Mouse (Mus musculus) adrenal gland, postnatal 36 days (tissue): ENCODE measurements around the gene Notum. TPM values are rescaled to one million over a fixed set of nuclear protein-coding genes. Genes with fewer than 3 reads are reported as not detected.

ENCODE experiments used
- DNase-seq, 2 experiments: peaks; one replicate each; pipeline ENCODE4 v3.0.0; 2021; ENCODE audit warnings: mixed read lengths in 1 of 2
- long read RNA-seq, 2 experiments: library from polyadenylated mRNA; stranded (forward); transcript quantifications; one replicate each; pipeline ENCODE4 v2.0.0; 2021; ENCODE audit warnings: borderline sequencing depth in 2 of 2
- total RNA-seq, 2 experiments: library from RNA; stranded (reverse); gene quantifications; 2 replicates each; pipeline ENCODE4 v1.2.3; 2021

The Notum gene
- total RNA-seq, result 1 to 10 TPM; 8.5 to 9.8 TPM
- long read RNA-seq, experiment 1, transcript Notum-202 (11 exons, 2,212 nt), result major isoform, 5 of 14 reads
- long read RNA-seq, experiment 1, partial matches to known transcripts, result 1 of 14 reads
- long read RNA-seq, experiment 1, other reads (novel, unspliced or antisense), result 5 of 14 reads
- long read RNA-seq, experiment 2, partial matches to known transcripts, result 0 of 7 reads
- long read RNA-seq, experiment 2, other reads (novel, unspliced or antisense), result 3 of 7 reads

DNA sequence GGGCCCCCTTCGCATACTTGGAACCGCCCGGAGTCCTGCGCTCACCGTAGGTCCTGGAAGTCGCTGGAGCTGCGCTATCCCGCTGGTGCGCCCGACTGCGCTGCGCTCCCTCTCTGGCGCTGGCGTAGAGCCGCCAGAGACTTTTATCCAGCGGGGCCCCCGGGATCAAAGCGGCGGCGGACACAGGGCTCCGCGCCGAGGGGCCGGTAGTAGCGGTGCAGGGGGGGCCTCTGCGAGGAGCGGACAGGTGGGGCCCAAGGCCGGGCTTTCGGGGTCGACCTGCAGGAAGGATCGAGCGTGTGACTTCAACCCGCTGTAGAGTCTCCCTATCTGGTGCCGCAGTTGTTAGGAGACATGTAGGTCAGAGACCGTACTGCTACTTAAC, at the start of gene Notum:
TSS of gene Notum (minus strand) at position 100 of the 385 bp plus-strand sequence.
- DNase-seq, result peak in 1 of 2 experiments; percentile 31

DNA sequence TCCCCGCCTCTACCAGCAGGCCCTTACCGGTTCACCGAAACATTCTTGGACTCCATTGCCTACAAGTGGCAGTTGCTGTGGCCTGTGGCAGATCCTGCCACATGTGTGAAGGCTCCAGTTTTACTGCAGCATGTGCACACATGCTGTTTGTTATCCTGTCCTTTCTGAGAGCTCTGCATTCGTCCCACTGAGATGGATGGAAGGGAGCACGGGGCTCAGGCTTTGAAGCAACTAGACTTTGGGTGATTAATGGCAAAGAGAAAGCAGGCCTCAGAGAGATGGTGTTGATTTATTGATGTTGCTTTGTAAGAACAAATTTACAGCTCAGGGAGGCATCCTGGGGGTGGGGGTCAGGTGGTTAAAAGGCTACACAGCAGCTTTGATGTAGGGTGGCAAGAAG, 49.7 kb upstream of the Notum start:
- DNase-seq, result no peak

DNA sequence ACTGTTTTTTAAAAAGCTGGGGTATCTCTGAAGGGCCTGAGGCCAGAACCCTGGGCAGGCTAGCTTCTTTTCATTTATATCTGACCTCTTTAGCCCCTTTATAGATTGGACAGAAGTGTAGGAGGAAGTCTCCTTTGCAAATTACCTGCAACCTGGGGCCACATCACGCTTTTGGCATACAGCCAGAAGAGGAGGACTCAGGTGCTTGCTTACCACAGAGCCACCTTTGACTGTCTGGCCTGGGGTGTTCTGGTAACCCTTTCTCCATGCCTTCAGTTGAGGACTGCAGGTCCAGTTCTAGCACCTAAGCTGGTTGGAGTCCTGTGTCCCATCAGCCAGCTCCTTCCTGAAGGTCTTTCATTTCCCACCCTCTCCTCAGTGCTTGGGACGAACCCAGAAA, 48.6 kb upstream of the Notum start:
- DNase-seq, result no peak

DNA sequence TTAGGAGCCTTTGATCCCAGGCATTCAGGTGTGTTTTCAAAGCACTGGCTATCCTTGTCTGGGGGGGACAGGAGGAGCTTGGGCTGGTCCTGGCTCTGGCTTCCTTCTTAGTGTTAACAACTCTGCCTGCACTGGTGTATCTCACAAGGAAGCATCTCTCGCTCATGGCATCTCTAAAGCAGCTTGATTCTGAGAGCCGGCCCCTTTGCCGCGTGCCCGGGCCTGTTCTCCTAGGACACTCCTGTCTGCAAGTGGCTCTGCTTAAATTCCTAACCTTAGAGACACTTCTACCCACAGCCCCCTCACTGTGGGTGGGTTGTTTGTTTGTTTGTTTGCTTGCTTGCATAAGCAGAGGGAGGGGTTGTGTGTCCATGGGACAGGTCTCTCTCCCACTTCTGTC, 47.0 kb upstream of the Notum start:
- DNase-seq, result no peak

DNA sequence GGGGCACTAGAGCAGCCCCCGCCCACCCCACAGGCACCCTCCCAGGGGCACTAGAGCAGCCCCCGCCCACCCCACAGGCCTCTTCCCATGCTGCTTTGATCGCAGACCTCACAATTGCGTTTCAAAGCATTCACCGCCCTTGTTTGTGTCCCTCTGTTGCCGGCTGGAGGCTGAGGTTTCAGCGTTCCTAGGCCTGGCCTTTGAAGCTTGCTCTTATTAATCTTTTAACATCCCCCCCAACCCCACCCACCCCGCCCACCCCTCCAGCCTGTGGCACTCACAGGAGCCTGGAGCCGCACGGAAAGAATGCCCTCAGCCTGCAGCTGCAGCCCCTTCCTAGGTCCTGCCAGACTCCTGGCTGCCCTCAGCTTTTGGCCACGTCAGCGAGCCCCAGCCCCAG, 46.2 kb upstream of the Notum start:
- no peak for DNase-seq

DNA sequence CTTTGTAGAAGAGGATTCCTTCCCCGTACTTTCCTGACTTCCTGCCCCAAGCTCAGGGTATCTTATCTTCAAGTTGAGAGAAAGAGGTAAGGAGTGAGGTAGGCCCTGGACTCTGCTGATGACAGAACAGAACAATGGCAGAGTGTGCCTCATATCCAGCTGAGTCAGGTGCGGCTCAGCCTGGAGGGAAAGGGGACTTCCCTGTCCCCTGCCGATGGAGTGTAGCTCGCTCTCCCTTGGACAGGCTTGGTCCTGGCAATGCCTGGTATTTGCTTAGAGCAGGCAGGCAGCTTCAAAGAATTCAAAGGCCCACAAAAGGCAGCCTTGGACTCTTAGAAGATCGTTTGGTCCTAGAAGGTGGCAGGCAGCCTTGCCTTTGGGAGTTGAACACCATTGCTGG, 45.1 kb upstream of the Notum start:
- DNase-seq, result no peak

DNA sequence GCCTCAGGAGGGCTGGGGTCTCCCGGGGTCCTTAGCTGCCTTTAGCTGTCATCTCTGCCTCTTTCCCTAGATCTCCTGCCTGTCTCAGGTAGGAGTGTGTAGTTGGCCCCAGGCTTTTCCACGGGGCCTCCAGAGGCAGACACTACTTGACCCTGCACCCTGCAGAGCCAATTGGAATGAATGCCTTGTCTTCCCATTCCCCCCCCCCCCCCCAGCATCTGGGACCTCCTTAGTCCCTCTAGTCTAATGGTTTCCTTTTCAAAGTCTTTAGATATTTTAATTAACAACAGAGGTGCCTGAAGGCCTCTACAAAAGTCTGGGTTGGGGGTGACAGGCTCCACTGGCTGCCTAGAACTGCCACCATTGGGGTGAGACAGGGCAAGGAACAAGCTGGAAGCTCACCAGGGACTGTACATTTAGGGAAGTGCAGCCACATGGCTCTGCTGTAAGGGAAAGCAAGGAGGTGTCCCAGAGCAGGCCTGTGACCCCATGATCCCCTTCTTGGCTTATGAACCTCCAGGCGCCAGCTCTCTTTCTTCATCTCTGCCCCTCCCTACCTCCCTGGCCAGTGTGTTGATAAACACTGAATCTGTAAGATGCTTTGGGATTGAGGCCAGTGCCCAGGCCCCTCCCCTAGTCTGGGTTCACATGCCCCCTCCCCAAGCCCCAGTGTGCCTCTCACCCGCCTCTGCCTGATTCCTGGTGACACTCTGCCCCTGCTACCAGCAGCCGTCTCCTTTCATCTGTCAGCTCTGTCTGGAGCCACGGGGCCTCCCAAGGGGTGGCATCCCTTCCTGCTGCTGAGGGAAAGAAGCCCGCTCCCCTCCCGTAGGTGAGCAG, 43.7 kb upstream of the Notum start:
- no peak for DNase-seq

DNA sequence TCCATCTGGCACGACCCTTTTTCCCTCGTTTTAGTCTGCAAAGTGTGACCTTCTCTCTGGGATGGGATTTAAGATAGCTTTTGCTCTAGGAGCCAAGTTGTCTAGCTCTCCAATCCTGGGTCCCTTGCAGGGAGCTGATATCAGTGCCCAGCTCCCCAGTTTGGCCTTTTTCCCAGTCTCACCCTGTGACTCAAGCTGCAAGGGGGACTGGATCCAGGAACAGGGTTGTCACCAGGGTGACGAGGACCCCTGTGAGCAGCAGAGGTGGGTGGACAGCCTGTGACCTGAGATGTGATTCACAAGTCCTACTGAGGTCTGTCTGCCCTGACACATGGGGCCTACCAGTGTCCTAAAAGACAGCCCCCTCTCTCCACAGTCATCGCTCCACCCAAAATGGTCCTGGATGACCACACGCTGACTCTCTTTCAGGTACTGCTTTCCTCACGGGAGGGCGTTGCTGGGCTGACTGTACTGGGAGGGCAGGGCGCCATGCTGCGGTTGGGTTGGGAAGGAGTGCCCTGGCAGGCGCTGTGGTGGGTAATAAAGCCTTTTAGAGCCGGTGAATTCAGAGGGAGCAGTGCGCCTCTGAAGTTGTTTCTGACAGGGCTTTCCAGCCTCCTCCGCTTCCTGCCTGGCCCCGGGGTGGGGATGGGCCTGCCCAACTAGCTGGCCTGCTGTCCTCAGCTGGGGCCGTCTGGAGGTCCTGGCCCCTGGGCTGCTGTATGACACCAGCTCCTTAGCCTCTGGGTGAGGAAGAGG, 42.9 kb upstream of the Notum start:
- peak; percentile 72 to 77 for DNase-seq

DNA sequence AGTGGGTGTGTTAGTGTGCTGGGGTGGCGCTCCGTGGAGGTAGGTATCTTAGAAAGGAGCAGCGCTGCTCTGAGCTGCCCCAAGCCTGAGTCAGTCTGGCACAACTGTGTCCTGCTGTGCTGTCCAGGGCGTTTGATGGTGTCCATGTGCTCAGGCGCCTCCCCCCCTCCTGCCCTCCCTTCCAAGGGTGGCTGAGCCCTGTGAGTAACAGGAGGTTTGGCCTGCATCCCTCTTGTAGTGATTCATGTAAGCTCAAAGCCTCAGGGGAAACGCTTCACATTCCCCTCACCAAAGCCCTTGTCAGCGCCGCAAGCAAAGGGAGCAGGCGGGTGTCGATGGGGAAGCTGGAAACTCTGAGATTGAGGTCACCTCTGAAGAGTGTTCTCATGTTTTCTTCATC, 36.8 kb upstream of the Notum start:
- peak; percentile 87 to 88 for DNase-seq

DNA sequence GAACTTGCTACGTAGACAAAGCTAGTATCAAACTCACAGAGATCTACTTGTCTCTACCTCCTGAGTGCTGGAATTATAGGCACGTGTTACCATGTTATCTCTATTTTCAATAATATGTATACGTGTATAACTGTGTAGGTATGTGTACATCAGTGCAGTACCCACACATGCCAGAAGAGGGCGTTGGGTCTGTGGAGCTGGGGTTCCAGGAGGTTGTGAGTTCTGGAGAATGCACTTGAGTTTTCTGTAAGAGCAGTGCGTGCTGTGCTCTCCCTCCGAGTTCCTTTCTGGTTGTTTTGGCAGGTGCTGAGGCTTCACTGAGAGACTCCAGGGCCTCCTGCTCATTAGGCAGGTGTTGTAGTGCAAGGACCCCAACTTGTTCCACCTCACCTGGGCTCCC, 35.6 kb upstream of the Notum start:
- DNase-seq, result no peak

DNA sequence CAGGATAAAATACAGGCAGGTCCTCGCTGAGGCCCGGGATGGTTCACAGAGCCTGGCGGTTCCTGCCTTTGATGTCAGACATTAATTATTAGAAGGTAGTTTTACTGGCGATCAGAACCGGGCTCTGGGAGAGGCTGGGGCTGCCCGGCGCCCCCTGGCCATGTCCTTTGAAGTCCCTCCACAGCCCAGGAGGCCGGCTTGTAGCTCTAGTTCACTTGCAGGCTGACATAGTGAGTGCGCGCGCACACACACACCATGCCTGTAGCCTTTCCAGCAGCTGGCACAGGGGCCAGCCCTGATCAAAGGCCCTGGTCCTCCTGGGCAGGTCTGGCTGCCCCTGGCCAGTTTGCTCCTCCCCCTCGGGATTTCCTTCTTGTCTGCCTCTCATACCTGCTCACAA, 34.7 kb upstream of the Notum start:
- DNase-seq, result peak; percentile 52 to 63

DNA sequence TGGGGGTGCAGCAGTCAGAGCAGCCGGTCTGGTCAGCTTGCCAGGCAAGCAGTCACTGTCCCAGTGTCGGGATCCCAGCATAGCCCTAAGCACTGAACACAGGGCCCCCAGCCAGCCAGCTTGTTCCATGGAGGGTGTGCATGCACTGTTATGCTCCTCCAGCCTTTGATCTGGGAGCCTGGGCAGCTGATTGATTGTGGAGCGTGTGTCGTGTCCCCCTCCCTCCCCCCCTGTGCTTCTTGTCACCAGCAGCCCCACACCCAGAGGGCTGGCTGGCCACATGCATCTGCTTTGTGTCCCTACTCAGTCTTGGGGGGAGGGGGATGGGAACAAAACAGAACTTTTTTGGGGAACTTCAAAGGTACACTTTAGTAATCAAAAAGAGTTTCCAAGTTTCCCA, 34.2 kb upstream of the Notum start:
- peak; percentile 49 to 65 for DNase-seq

DNA sequence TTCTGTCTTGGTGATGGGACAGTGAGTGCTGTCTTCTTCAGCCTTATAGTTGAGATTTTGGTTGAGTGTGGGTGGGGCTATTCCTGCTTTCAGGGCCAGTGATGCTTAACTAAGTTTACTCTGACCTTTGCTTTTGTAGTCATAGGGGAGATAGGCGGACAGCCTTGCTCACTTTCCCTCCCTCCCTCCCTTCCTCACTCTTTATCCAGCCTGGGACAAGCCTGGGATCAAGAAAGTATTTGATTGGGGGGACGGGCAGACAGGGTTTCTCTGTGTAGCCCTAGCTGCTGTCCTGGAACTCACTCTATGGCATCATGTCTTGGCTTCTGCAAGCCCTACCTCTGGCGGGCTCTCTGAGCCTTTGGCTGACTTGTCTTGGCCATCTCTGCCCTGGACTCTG, 32.5 kb upstream of the Notum start:
- DNase-seq, result peak in 1 of 2 experiments; percentile 9

DNA sequence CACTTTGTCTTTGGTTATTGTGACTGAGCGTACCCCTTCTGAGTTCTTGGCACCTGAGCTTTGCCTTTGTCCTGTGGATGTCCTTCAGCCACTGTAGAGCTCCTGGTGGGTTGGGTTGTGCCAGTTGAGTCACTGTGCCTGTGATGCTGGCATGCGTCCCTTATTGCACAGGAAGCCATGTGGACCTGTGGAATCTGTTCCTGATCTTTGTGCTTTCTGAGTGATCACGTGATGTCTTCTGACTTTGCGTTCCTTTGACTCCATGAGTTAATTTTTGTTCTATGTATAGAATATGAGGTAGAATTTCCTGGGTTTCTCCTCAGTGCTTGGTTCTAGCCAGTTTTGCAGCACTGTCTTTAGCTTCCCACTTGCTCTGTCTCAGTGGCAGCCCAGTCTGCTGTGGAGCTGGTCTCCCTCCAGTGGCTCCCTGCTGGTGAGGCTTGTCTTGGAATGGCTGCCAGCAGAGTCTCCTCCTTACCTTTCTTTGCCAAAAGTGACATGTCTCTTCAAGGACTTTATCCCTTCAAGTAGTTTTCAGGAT, 31.6 kb upstream of the Notum start:
- peak; percentile 62 to 75 for DNase-seq

DNA sequence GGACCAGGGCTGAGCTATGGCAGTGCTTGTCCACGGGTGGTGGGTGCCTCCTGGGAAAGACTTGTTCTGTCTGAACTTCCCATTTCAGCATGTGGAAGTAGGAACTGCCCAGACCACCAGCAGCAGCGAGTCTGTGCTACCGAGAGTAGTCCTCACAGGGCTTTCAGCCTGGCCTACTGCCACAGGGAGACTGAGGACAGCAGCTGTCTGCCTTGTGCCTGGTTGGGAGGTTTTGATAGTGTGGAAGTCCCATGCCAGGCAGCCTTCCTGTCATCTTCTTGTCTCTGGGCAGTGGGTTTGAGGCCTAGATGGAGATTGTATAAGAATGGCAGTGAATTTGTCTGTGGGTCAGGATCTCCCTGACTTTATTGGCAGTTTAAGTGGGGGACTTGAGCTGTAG, 28.4 kb upstream of the Notum start:
- peak in 1 of 2 experiments; percentile 0 for DNase-seq

DNA sequence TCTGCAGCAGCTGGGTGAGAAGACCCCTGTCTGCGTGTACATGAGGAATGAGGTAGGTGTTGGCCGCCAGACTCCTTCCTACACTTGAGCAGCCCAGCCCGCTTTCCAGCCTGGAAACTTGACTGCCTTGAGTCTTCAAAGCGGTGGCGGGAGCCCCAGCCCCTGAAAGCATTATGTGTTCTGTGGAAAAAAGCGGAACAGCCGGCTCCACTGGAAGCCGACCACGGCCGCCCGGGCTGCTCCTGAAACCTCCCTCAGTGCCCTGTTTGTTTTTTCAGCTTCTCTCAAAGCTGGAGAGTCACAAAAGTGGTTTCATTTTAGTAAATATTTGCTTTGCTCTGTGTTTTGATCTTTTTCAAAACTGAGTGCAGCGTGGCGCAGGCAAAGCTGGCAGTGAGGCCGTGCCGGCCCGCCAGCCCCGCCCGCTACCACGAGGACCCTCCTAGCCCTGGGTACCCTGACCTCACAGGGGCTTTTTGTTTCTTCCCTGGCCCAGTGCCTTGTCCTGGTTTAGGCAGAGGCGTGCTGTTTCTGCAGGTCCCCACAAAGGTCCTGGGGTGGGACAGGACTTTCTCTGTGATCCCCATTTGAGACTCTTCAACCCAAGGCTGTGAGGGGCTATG, 25.8 kb upstream of the Notum start:
- DNase-seq, result no peak

DNA sequence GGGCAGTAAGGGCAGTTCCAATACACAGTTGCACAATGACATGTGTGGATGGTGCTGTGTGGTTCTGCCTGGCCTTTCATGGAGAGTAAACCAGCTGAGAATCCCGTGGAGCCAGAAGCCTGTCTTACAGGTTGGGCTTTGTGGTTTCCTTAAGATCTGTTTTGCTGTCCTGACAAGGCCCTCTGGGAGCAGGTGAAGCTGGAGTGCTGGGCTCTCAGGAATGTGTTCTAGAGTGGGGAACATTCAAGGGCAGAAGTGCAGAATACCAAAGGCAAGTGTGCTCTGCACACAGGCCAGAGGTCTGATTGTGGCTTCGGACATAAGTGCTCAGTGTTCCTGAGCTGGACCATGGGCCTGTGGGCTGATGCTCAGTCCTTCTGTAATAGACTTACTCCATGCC, 23.7 kb upstream of the Notum start:
- no peak for DNase-seq

DNA sequence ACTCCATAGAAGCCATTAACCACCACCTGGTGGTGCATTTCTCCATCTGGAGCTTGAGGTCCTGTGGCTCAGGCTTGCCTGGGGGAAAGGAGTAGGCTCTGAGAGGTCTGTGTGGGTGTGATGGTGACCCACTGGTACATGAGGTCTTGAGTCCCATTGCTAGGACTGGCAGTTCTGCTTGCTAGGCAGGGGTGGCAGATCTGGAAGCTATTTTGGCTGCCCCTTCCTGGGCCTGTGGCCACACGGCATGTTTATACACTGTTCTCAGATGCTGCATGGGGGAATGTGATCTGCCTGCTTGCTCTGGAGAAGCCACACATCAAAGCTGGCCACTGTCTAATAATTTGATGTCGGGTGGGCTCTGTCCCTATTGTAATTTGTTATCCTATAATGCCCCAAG, 23.1 kb upstream of the Notum start:
- DNase-seq, result no peak

DNA sequence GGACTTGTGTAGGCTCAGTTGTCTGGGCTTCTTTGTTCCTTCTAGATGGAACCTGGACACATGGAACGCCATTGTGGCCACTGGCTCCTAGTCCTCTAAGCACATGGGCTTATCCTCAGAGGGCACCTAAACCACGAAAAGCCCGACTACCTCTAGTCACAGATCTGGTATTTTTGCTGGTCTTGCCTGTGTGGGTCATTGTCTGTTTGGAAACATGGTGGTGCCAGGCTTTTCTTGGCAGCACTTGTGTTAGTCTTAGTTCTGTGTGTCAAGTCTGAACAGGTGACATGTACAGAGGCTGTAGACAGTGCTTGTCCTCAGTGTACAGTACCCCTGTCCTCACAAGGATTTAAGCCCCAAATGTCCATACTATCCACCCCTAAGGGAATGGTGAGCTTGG, 22.6 kb upstream of the Notum start:
- DNase-seq, result no peak

DNA sequence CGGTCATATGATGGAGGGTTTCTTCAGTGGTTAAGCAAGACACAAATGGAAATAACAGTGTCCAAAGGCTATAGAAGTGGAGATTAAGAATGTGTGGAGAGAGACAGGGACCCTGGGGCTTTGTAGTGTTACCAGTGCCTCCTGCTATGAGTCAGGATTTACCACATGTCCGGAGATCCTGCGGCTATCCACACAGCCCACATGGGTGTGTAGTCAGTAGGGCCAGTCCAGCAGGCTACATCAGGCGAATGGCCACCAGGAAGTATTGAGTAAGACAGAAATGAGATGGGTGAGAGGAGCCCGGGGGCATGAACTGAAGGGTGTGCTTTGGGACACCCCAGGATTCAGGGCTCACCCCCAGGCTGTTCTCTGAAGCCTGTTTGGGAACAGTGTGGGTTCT, 21.7 kb upstream of the Notum start:
- no peak for DNase-seq

DNA sequence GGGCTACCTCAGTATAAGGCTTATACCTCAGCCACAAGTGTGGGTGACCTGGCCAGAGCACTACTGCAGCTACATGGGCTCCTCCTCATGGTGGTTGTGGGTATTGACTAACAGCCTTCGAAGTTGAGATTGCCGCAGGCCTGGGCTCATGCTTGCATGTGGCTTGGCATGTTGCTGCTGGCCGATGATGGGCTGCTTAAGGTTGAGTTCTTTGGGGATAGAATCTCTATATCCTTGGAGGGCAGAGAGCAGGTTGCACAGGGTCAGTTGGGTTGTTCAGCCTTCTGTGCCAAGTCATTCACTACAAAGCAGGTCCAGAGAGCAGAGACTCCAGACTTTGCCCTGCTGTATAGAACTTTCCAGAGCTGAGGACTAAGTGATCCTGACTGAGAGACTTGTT, 18.9 kb upstream of the Notum start:
- no peak for DNase-seq

DNA sequence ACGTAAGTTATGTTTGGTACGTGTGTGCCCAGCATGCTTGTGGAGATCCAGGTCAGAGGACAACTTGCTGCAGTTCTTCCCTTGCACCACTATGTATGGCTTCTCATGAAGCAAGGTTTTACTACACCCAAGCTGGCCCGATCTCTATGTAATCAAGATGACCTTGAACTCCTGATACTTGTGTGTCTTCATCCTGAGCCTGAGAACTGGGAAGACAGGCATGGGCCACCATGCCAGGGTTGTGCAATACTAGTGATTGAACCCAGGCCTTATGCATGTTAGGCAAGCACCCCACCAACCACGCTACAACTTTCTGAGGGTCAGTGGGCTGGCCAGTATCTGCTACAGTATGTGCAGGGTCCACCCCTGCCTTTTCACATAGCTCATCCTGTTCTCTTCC, 16.0 kb upstream of the Notum start:
- DNase-seq, result peak; percentile 44 to 62
